Comparison of ENCODE assay signal across 1 mouse cellular context in genomic region chr16:31910281-31910847, GRCm38 (mm10).
TF ChIP-seq lines count a peak whose summit lies in the region.

No protein-coding gene starts in this region.

TF ChIP-seq in MEL, 35 proteins besides CTCF, POLR2A, EP300 and RAD21 (continued from another document):
- no peak for TF ChIP-seq TBP (IDR thresholded peaks at IDR 0.05; ENCODE audit: low read depth, low read length)
- no peak for TF ChIP-seq ZMIZ1 (IDR thresholded peaks at IDR 0.05; ENCODE audit: low read depth, low read length)
- TF ChIP-seq USF1 (IDR thresholded peaks at IDR 0.05; ENCODE audit: low read depth, low read length) = peak; percentile 61
- TF ChIP-seq KAT2A (conservative IDR thresholded peaks at IDR 0.05; ENCODE audit: low read depth, low read length) = no peak
- no peak for TF ChIP-seq MAFK (IDR thresholded peaks at IDR 0.05; ENCODE audit: borderline replicate concordance, low read depth, low read length)
- TF ChIP-seq BHLHE40 (IDR thresholded peaks at IDR 0.05; ENCODE audit: borderline replicate concordance, low read depth, low read length) = no peak
- TF ChIP-seq MXI1 (IDR thresholded peaks at IDR 0.05; ENCODE audit: low read depth, low read length) = no peak
- no peak for TF ChIP-seq TAL1 (IDR thresholded peaks at IDR 0.05; ENCODE audit: low read length)
- TF ChIP-seq CHD2 (IDR thresholded peaks at IDR 0.05; ENCODE audit: low read length) = no peak
- TF ChIP-seq E2F4 (IDR thresholded peaks at IDR 0.05; ENCODE audit: borderline replicate concordance, low read depth, low read length) = no peak
- no peak for TF ChIP-seq JUND (IDR thresholded peaks at IDR 0.05; ENCODE audit: low read depth, low read length)
- no peak for TF ChIP-seq CHD1 (IDR thresholded peaks at IDR 0.05; ENCODE audit: low read depth, low read length)
- no peak for TF ChIP-seq HCFC1 (IDR thresholded peaks at IDR 0.05; ENCODE audit: low read depth, low read length)
- no peak for TF ChIP-seq ELF1 (IDR thresholded peaks at IDR 0.05; ENCODE audit: low read depth, low read length)
- peak; percentile 85 for TF ChIP-seq ZNF384 (IDR thresholded peaks at IDR 0.05; ENCODE audit: low read depth, low read length)
- TF ChIP-seq NRF1 (IDR thresholded peaks at IDR 0.05; ENCODE audit: insufficient read depth, low read depth, low read length, poor library complexity, severe bottlenecking) = no peak
